Mouse (Mus musculus) frontal cortex, postnatal 14 days (tissue): ENCODE measurements around the gene Dcst1.

ENCODE experiments used
- DNase-seq, 2 experiments: peaks; one replicate each; pipeline ENCODE4 v3.0.0; 2022; ENCODE audit warnings: low spot score in 2 of 2

Gene Dcst1

DNA sequence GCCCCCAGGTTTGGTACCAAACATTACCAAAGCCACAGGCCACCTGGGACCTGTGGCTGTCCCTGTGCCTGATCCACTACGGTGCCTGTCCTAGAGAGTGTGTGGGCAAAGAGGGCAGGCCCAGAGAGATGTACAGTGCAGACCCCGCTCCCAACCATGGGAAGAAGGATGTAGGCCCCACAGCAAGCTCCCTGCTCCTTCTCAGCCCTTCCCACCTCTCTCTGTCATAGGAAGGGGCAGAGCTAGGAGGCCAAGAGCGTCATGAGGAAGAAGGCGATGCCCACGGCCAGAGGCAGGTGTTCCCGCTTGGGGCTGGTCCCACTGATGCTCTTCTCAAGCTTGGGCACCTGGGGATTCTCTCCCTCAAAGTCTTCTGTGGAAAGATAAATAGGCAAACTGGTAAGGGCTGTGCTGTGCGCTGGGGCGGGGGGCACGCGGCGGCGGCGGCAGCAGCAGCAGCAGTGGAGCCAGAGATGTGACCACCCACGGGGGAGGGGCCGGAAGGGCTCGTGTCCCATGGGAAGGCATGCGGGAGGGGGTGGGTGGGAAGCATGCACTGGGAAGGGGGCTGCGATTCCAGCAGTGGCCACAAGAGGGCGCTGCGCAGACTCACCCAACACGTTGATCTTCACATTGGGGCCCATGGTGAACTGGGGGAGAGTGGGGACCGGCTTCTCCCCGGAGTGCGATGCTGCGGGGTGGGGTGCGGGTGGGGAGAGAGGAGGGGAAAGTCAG lies 49.7 kb downstream of the Dcst1 start:
- peak; percentile 46 to 73 for DNase-seq

DNA sequence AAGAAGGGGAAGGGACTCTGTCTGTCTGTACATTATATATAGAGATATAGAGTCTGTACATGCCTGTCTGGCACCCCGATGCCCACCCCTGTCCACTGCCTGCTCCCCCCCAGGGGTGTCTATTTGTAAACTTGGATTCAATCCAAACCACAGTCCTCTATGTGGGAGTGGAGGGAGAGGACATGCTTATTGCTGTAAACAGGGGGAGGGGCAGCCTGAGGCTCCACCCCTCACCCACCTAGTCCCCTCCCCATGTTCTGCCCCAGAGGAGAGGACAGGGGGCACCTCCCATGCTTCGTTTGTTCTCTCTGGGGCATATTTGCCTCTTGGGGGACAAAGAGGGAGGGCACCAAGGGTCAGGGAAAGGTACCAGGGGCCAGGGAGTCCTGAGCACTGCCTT lies 50.3 kb downstream of the Dcst1 start:
- DNase-seq, result no peak

DNA sequence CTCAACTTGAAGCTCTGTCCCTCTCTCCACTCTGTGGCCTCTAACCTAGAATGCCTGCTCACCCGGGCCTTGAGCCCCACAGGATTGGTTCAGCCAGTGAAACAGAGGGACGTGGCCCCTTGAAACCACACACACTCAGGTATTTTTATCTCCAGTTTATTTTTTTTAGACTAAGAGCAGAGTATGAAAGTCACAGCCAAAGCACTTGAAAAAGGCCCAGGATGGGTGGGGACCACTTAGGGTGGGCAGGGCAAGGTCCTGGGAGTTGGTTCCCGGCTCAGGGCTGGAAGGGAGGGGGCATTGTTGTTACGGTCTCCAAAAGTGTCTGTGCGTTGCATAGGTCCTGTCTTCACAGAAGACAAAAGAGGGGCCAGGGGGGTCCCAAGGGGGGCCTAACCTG lies 50.7 kb downstream of the Dcst1 start:
- no peak for DNase-seq

DNA sequence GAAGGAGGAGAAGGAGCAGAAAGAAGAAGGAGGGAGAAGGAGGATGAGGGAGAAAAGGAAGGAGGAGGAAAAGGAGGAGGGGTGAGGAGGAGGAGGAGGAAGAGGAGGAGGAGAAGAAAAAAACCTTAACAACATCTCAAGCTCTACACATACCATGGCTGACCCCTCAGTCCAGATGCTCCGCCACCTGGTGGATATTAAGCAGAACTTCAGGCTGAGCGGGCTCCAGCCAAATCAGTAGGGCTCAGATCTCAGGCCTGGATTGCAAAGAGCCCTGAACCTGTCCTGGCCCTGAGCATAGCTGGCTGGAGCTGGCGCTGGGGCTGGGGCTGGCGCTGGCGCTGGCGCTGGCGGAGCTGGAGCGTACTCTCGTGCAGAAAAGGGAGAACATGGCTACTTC lies 57.0 kb downstream of the Dcst1 start:
- DNase-seq, result peak in 1 of 2 experiments; percentile 54

DNA sequence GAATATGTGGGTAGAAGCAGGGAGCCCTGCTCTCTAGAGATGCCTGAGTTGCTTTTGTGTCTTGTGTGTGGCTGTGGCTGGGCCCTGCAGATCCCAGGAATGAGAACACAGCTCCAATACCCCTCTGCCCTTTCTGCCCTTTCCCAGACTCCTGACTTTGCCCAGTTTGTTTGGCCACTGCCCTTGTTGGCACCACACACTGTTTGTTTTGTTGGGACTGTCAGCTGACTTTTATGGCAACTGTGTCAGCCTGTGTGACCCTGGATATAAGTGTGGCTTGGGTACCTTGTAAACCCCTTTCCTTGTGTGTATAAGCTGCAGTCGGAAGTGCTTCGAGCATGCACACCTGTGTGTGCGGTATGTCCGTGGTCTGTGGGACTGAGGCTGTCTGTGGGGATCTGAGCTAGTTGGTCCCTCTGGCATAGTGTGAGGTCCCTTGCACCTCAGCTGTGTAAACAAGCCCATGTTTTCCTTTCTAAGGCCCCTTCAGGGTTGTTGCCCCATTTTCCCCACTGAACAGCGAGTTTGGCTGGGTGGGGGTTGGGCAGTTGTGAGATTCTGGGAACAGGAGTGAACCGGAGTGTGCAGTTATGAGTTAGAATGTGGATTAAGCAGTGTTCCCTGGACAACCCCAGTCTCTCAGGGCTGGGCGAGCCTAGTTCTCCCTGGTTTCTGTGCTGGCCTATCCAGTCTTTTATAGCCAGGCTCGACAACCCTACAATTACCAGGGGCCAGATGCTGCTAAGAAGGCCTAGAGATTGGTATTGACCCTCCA lies 59.3 kb downstream of the Dcst1 start:
- no peak for DNase-seq

DNA sequence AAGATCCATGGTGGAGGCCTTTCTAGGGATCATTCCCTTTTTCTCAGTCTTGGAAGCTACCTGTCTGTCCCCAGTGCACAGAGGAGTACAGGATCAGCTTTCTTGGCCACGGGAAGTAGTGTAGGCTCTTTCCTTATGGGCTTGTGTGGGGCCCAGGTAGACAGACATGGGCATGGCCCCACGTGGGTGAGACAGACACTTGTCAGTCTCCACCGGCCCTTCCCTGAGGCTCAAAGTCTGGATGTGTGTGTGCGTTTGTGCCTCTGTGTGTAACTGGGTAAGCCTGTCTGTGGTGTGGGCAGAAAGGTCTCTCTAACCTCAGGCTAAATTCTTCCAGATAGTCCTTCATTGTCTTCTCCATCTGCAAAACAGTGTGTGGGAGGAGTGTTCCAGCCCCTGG lies 59.9 kb downstream of the Dcst1 start:
- DNase-seq, result no peak

DNA sequence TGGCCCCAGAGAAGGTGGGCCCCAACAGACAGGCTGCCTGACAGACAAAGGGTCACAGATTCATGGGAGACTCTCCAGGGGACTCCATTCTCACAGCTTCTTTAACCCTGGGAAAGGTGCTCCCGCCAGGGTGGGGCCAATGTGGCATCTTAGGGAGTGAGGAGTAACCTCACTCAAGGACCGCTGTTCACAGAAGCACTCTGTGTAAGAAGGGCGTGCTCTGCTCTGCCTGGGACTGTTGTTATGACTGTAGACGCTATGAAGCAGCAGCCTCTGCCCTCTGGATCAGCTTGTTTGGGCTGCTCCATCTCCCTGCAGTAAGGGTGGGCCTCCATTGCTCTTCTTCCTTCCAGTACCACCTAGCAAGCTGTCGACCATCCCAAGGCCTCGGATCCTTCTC lies 60.6 kb downstream of the Dcst1 start:
- no peak for DNase-seq

DNA sequence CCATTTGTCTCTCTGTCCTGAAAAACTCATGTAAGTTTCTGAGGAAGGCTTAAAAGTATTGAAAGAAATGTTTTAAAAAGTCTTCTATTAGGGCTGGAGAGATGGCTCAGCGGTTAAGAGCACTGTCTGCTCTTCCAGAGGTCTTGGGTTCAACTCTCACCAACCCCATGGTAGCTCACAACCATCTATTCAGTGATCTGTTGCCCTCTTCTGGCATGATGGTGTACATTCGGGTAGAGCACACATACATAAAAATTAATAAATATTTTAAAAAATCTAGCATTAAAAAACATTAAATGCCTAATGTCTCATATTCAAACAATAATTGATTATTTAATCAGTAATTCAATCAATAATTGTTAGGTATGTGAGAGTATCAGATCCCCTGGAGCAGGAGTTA lies 64.5 kb downstream of the Dcst1 start:
- DNase-seq, result no peak
